Mouse (Mus musculus) liver, embryonic 14.5 days (tissue): Measurements from ENCODE around the gene Srms. TPM values are rescaled to one million over a fixed set of nuclear protein-coding genes. Genes with fewer than 3 reads are reported as not detected.

Experiments
- ATAC-seq: fragments of 200-750 bp; cut with Nextera tagmentation; 2 replicates; pipeline ENCODE4 v1.8.0; 2017; ENCODE audit warnings: moderate number of reproducible peaks, mild to moderate bottlenecking, moderate library complexity; ENCODE audit not compliant: insufficient read depth
- DNase-seq, 3 experiments: peaks; one replicate each; pipeline ENCODE4 v3.0.0-alpha.2; 2012 to 2013; ENCODE audit warnings: low read depth in 3 of 3, low spot score in 3 of 3
- H3K27ac ChIP-seq: fragments of 300-500 bp; sonication (generic); 2 replicates; pipeline ENCODE4 v1.5.1; 2014; ENCODE audit warnings: moderate library complexity, mild to moderate bottlenecking, control low read depth, inconsistent platforms
- H3K27me3 ChIP-seq: fragments of 300-500 bp; sonication (generic); 2 replicates; pipeline ENCODE4 v1.6.1; 2014; ENCODE audit warnings: mild to moderate bottlenecking, low read length, moderate library complexity; ENCODE audit not compliant: control insufficient read depth, insufficient read depth
- H3K36me3 ChIP-seq: fragments of 300-500 bp; sonication (generic); replicated peaks from 2 replicates; pipeline ENCODE4 v1.6.1; 2014; ENCODE audit warnings: low read depth; ENCODE audit not compliant: control insufficient read depth, insufficient read depth
- H3K4me1 ChIP-seq, 2 experiments: fragments of 200-500 bp in 1 of 2; fragments of 300-500 bp in 1 of 2; sonication (generic) in 1 of 2; replicated peaks; 2 replicates each; pipeline ENCODE4 v1.6.1; 2012 to 2014; ENCODE audit warnings: antibody characterized with exemption in 1 of 2, inconsistent platforms in 1 of 2, low read length in 1 of 2; ENCODE audit not compliant: control insufficient read depth in 2 of 2, insufficient read depth in 2 of 2
- H3K4me2 ChIP-seq: fragments of 300-500 bp; sonication (generic); 2 replicates; pipeline ENCODE4 v1.6.1; 2014; ENCODE audit warnings: low read depth, mild to moderate bottlenecking, control low read depth, moderate library complexity
- H3K4me3 ChIP-seq, 2 experiments: fragments of 200-500 bp in 1 of 2; fragments of 300-500 bp in 1 of 2; sonication (generic) in 1 of 2; 2 replicates each; pipeline ENCODE4 v1.5.1; 2012 to 2014; ENCODE audit warnings: low read depth in 2 of 2, low read length in 2 of 2, mild to moderate bottlenecking in 2 of 2, control low read depth in 1 of 2, inconsistent platforms in 1 of 2, moderate library complexity in 1 of 2; ENCODE audit not compliant: insufficient read depth in 1 of 2
- H3K9ac ChIP-seq: fragments of 300-500 bp; sonication (generic); replicated peaks from 2 replicates; pipeline ENCODE4 v1.6.1; 2014; ENCODE audit warnings: mild to moderate bottlenecking, control low read depth, moderate library complexity
- H3K9me3 ChIP-seq: fragments of 300-500 bp; sonication (generic); 2 replicates; pipeline ENCODE4 v1.6.1; 2016; ENCODE audit warnings: low read length, mixed read lengths; ENCODE audit not compliant: control insufficient read depth
- CTCF ChIP-seq: IDR thresholded peaks from 2 replicates; pipeline ENCODE4 v1.5.1; 2016; ENCODE audit warnings: antibody characterized with exemption, low read depth, control low read depth
- EP300 ChIP-seq: IDR thresholded peaks from 2 replicates; pipeline ENCODE4 v1.6.1; 2016; ENCODE audit warnings: antibody characterized with exemption, low read depth
- WGBS: fragments of 180-500 bp; shearing (Covaris S2); extraction: QIAGEN DNeasy Blood & Tissue Kit; methylation state at CpG from one replicate; pipeline ENCODE4 v1.1.7; 2014; ENCODE audit not compliant: insufficient replicate concordance; 5-methylcytosine and 5-hydroxymethylcytosine counted together
- polyA plus RNA-seq, 2 experiments: library from polyadenylated mRNA; depleted of rRNA in 1 of 2; stranded (reverse) in 1 of 2; unstranded in 1 of 2; fragments of >200 nt; fragmentation: Nextera tagmentation in 1 of 2; extraction: Ambion mirVana in 1 of 2; gene quantifications; 2 replicates each; pipeline versions ENCODE4 v1.2.1 to v1.2.3; 2012 to 2014

Gene Srms
- polyA plus RNA-seq, 2 experiments: 0.15 to 0.22 TPM

DNA sequence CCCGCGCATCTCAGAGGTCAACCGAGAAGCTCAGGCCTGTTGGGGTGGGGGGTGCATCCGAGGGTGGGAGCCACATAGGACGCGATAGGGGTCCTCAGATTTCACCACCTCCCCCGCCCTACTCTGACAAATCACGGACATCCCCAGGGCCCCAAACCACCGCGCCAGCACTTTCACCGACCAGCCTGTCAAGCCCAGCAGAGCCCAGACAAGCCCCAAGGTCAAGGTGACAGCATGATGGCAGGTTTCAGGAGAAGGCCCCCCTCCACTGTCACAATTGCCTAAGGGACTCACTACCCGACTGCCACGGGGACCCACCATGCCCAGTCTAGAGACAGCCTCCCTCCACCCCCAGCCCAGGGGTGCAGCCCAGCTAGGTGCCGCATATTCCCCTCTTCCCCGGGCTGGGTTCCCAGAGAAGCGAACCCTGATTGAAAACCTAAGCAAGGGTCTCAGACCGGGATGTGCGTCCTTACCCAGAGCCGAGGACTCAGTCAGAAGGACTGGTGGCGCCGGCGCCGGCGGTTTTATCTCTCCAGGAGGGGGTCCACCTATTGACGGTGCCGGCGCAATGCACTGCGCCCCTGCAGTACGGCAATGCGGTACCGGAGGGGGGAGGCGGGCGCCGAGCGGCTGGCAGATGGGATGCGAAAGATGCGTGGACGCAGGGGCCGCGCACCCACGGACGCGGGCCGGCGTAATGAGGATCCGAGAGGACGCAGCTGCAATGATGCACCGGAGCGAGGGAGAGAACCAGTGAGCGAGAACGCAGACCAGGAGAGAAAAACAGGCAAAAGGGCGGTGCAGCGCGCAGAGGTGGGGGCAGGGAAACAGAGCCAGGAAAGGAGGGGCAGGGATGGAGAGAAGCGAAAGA lies 56.5 kb downstream of the Srms start, which contains the start of gene Eef1a2:
TSS of gene Eef1a2 (minus strand) at position 767 of the 874 bp plus-strand sequence.
- Histone ChIP-seq H3K36me3 (no peaks in the 10 kb centered on the region), H3K27me3 (peaks cover 19% of the 10 kb centered on the region), H3K27ac (no peak within 1 kb of the TSS), H3K4me1 (no peaks in the 10 kb centered on the region), H3K9me3 (no peaks in the 10 kb centered on the region), H3K9ac (no peak within 1 kb of the TSS), H3K4me3 (no peak within 1 kb of the TSS), H3K4me2 (no peak within 1 kb of the TSS)
- no peak for DNase-seq
- ATAC-seq: no peak
- TF ChIP-seq CTCF (no peak), EP300 (no peak)
- 5% methylated on average over 55 of the region's 55 CpGs for WGBS

DNA sequence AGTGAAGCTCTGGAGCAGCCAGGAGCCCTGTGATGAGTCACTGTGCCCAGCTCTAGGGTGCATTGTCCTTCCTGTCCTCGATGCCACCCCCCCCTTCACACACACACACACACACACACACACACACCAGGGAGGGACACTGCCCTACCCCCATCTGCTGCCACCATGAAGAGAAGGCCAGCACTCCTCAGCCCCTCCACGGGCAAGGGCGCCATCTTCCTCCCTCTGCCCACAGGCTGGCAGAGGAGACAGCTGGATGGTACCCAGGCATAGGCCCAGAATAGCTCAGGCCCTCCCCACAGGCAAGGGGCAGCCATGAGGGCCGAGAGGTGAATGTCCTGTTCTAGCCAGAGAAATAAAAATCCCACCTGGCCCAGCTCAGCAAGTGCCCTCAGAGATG lies 57.2 kb downstream of the Srms start:
- no peaks in the 10 kb centered on the region for H3K4me1 ChIP-seq
- H3K27me3 ChIP-seq: peaks cover 19% of the 10 kb centered on the region
- DNase-seq (no peak), ATAC-seq (no peak)
- H3K4me3 ChIP-seq: no peak overlapping the region
- H3K9ac ChIP-seq: no peak overlapping the region
- H3K27ac ChIP-seq: no peak overlapping the region
- TF ChIP-seq CTCF (no peak), EP300 (no peak)
- H3K36me3 ChIP-seq: no peaks in the 10 kb centered on the region
- no peak overlapping the region for H3K4me2 ChIP-seq
- H3K9me3 ChIP-seq: no peaks in the 10 kb centered on the region
- 43% methylated on average over 4 of the region's 4 CpGs for WGBS

Other genes starting within 250 kb of the Srms start
- gene Arfgap1, start 246.0 kb downstream of the Srms start, polyA plus RNA-seq (2012; rRNA removed): 14.4 and 20.6 TPM in 2 replicates
- 16.6 and 18.8 TPM in 2 replicates for gene Arfgap1, start 246.0 kb downstream of the Srms start, polyA plus RNA-seq (2014; fragmentation: Nextera tagmentation; extraction: Ambion mirVana)
- gene Col20a1, start 226.7 kb downstream of the Srms start, polyA plus RNA-seq (2012; rRNA removed): 0.11 and 0.20 TPM in 2 replicates
- 0.04 TPM in 1 of 2 replicates, not detected in the other for gene Col20a1, start 226.7 kb downstream of the Srms start, polyA plus RNA-seq (2014; fragmentation: Nextera tagmentation; extraction: Ambion mirVana)
- 0.71 and 0.98 TPM in 2 replicates for gene Chrna4, start 169.6 kb downstream of the Srms start, polyA plus RNA-seq (2012; rRNA removed)
- 0.50 and 1.1 TPM in 2 replicates for gene Chrna4, start 169.6 kb downstream of the Srms start, polyA plus RNA-seq (2014; fragmentation: Nextera tagmentation; extraction: Ambion mirVana)
- gene Kcnq2, start 77.9 kb downstream of the Srms start, polyA plus RNA-seq (2012; rRNA removed): 0.06 and 0.16 TPM in 2 replicates
- 0.06 and 0.08 TPM in 2 replicates for gene Kcnq2, start 77.9 kb downstream of the Srms start, polyA plus RNA-seq (2014; fragmentation: Nextera tagmentation; extraction: Ambion mirVana)
- gene Eef1a2, start 56.2 kb downstream of the Srms start, polyA plus RNA-seq (2012; rRNA removed): 0.06 TPM in 1 of 2 replicates, not detected in the other
- gene Eef1a2, start 56.2 kb downstream of the Srms start, polyA plus RNA-seq (2014; fragmentation: Nextera tagmentation; extraction: Ambion mirVana): not detected in 2 replicates
- gene Ppdpf, start 25.9 kb downstream of the Srms start, polyA plus RNA-seq (2012; rRNA removed): 44.6 and 63.1 TPM in 2 replicates
- 115 TPM in 2 replicates for gene Ppdpf, start 25.9 kb downstream of the Srms start, polyA plus RNA-seq (2014; fragmentation: Nextera tagmentation; extraction: Ambion mirVana)
- gene Ptk6, start 10.4 kb downstream of the Srms start, polyA plus RNA-seq (2012; rRNA removed): 0.05 and 0.06 TPM in 2 replicates
- 0.05 TPM in 1 of 2 replicates, not detected in the other for gene Ptk6, start 10.4 kb downstream of the Srms start, polyA plus RNA-seq (2014; fragmentation: Nextera tagmentation; extraction: Ambion mirVana)
- 0.22 and 0.25 TPM in 2 replicates for gene Fndc11, start 6.8 kb upstream of the Srms start, polyA plus RNA-seq (2012; rRNA removed)
- 0.14 and 0.24 TPM in 2 replicates for gene Fndc11, start 6.8 kb upstream of the Srms start, polyA plus RNA-seq (2014; fragmentation: Nextera tagmentation; extraction: Ambion mirVana)
- 4.2 and 4.6 TPM in 2 replicates for gene Helz2, start 28.8 kb upstream of the Srms start, polyA plus RNA-seq (2012; rRNA removed)
- gene Helz2, start 28.8 kb upstream of the Srms start, polyA plus RNA-seq (2014; fragmentation: Nextera tagmentation; extraction: Ambion mirVana): 1.6 and 2.0 TPM in 2 replicates
- gene Gmeb2, start 74.8 kb upstream of the Srms start, polyA plus RNA-seq (2012; rRNA removed): 11.0 and 12.2 TPM in 2 replicates
- gene Gmeb2, start 74.8 kb upstream of the Srms start, polyA plus RNA-seq (2014; fragmentation: Nextera tagmentation; extraction: Ambion mirVana): 7.6 and 10.3 TPM in 2 replicates
- gene Stmn3, start 101.3 kb upstream of the Srms start, polyA plus RNA-seq (2012; rRNA removed): 0.06 and 1.0 TPM in 2 replicates
- 0.09 TPM in 1 of 2 replicates, not detected in the other for gene Stmn3, start 101.3 kb upstream of the Srms start, polyA plus RNA-seq (2014; fragmentation: Nextera tagmentation; extraction: Ambion mirVana)
- gene Rtel1, start 106.6 kb upstream of the Srms start, polyA plus RNA-seq (2012; rRNA removed): 39.1 and 40.3 TPM in 2 replicates
- gene Rtel1, start 106.6 kb upstream of the Srms start, polyA plus RNA-seq (2014; fragmentation: Nextera tagmentation; extraction: Ambion mirVana): 26.2 and 29.3 TPM in 2 replicates
- gene Zgpat, start 151.7 kb upstream of the Srms start, polyA plus RNA-seq (2012; rRNA removed): 7.7 and 8.8 TPM in 2 replicates
- 8.4 and 10.5 TPM in 2 replicates for gene Zgpat, start 151.7 kb upstream of the Srms start, polyA plus RNA-seq (2014; fragmentation: Nextera tagmentation; extraction: Ambion mirVana)
- 13.3 and 21.1 TPM in 2 replicates for gene Arfrp1, start 152.2 kb upstream of the Srms start, polyA plus RNA-seq (2012; rRNA removed)
- gene Arfrp1, start 152.2 kb upstream of the Srms start, polyA plus RNA-seq (2014; fragmentation: Nextera tagmentation; extraction: Ambion mirVana): 14.8 and 16.9 TPM in 2 replicates
- gene Lime1, start 166.9 kb upstream of the Srms start, polyA plus RNA-seq (2012; rRNA removed): 10.9 and 12.3 TPM in 2 replicates
- gene Lime1, start 166.9 kb upstream of the Srms start, polyA plus RNA-seq (2014; fragmentation: Nextera tagmentation; extraction: Ambion mirVana): 4.0 and 4.7 TPM in 2 replicates
- 4.4 and 5.3 TPM in 2 replicates for gene Zbtb46, start 246.2 kb upstream of the Srms start, polyA plus RNA-seq (2012; rRNA removed)
- 6.5 and 6.8 TPM in 2 replicates for gene Zbtb46, start 246.2 kb upstream of the Srms start, polyA plus RNA-seq (2014; fragmentation: Nextera tagmentation; extraction: Ambion mirVana)